In the genomic region with DNA sequence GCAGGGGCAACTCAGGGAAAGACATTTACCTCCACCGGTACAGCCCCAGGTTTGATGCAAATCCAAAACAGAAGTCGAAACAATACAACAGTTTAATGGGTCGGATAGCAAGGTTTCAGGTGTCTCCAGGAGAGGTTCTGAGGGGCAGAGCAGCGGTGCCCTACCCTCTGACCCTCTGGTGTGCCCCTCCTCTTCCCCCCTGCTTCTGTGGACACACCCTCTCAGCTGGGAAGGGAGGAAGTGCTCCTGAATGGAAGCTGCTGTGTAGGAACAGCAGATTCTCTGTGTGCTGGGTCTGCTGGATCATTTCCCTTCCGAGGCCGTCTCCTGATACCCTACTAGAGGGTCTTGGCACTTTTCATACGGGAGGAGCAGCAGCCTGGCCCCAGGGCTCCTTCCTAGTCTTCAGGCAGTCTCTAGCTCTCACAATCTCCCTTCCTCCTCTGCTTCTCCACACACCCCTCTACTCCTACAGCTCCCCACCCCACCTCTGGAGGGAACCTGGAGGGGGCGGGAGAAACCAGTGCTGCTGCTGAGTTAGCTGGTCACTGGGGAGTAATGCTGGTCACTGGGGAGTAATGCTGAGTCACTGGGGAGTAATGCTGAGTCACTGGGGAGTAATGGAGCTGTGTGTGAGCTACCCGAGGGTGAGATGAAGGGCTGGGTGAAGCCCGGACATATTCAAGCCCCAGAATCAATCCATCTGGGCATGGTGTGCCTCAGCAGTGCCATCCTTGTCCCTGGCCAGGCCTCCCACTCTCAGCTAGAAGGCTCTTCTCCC, we compare ENCODE assay signal across 11 mouse cellular contexts. TPM values are rescaled to one million over a fixed set of nuclear protein-coding genes. Genes with fewer than 3 reads are reported as not detected.
DNase-seq lines count a peak whose midpoint lies in the region; ATAC-seq lines count a peak whose summit lies in the region.
"Had no signal": no experiment of that assay in that cellular context is flagged by ENCODE, and none has a peak within 500 bp of the region (broad histone marks: within the 10 kb centered on the region; RNA-seq: fewer than 3 reads in every experiment).

No protein-coding gene starts in this region.

- no peaks in the 10 kb centered on the region for H3K27me3 ChIP-seq in liver, embryonic 13.5 days
- H3K27me3 ChIP-seq: embryonic facial prominence, embryonic 15.5 days; heart, embryonic 15.5 days had no signal

- H3K4me3 ChIP-seq in liver, embryonic 13.5 days (replicated peaks) = no peak overlapping the region
- H3K4me3 ChIP-seq: embryonic facial prominence, embryonic 15.5 days; heart, embryonic 15.5 days had no signal

- WGBS in liver, embryonic 13.5 days (ENCODE audit: insufficient replicate concordance) = 57% methylated on average over 10 of the region's 10 CpGs

- DNase-seq in cerebellum, adult 9-10 months = peak; percentile 39
- DNase-seq in cerebellum, adult 18-20 months = no peak
- peak; percentile 80 for DNase-seq in 416B (ENCODE audit: low read depth)
- peak; percentile 66 for DNase-seq in adrenal gland, postnatal 14 days
- DNase-seq in liver, embryonic 13.5 days = peak; percentile 81
- no peak for DNase-seq in retina, postnatal 1 day
- DNase-seq in right cerebral cortex, postnatal 4 days = no peak

- peak overlapping the region; percentile 62 for H3K9ac ChIP-seq in liver, embryonic 13.5 days
- H3K9ac ChIP-seq: embryonic facial prominence, embryonic 15.5 days; heart, embryonic 15.5 days had no signal

- peaks cover 56% of the 10 kb centered on the region for H3K4me1 ChIP-seq in liver, embryonic 13.5 days (replicated peaks)

- H3K27ac ChIP-seq in liver, embryonic 13.5 days = peak overlapping the region; percentile 89
- H3K27ac ChIP-seq: embryonic facial prominence, embryonic 15.5 days; heart, embryonic 15.5 days had no signal

- H3K4me2 ChIP-seq in liver, embryonic 13.5 days = peak overlapping the region; percentile 37
- H3K4me2 ChIP-seq: embryonic facial prominence, embryonic 15.5 days; heart, embryonic 15.5 days had no signal

- no peaks in the 10 kb centered on the region for H3K9me3 ChIP-seq in liver, embryonic 13.5 days (replicated peaks)
- H3K9me3 ChIP-seq: embryonic facial prominence, embryonic 15.5 days; heart, embryonic 15.5 days had no signal

- ATAC-seq in liver, embryonic 13.5 days (ENCODE audit: low read depth) = peak; percentile 58
- ATAC-seq in megakaryocyte progenitor cell, adult 5-6 weeks (replicated peaks; ENCODE audit: poor library complexity) = no peak
- ATAC-seq: intestine, postnatal 0 days had no signal

- H3K36me3 ChIP-seq in liver, embryonic 13.5 days = peaks cover 36% of the 10 kb centered on the region

RNA-seq across cellular contexts. Expression of gene Mrpl38, which starts 3.7 kb away (rescaled TPM):
- total RNA-seq in adrenal gland, postnatal 14 days (2021) = 90.7 and 95.0 TPM in 2 replicates
- 66.6 and 70.9 TPM in 2 replicates for polyA plus RNA-seq in liver, embryonic 13.5 days (2015; fragmentation: Nextera tagmentation; extraction: Ambion mirVana)
- 38.2 and 47.0 TPM in 2 replicates for total RNA-seq in megakaryocyte progenitor cell, adult 5-6 weeks (2015)
- total RNA-seq in megakaryocyte progenitor cell, adult 5-6 weeks (2017) = 24.0 and 24.9 TPM in 2 replicates

RNA-seq across cellular contexts. Expression of gene Trim65, which starts 11.5 kb away (rescaled TPM):
- total RNA-seq in adrenal gland, postnatal 14 days (2021) = 8.6 and 10.2 TPM in 2 replicates
- polyA plus RNA-seq in liver, embryonic 13.5 days (2015; fragmentation: Nextera tagmentation; extraction: Ambion mirVana) = 1.1 and 1.4 TPM in 2 replicates
- 13.8 and 16.2 TPM in 2 replicates for total RNA-seq in megakaryocyte progenitor cell, adult 5-6 weeks (2015)
- total RNA-seq in megakaryocyte progenitor cell, adult 5-6 weeks (2017) = 6.2 and 7.7 TPM in 2 replicates

RNA-seq across cellular contexts. Expression of gene Trim47, which starts 15.4 kb away (rescaled TPM):
- total RNA-seq in adrenal gland, postnatal 14 days (2021) = 19.9 and 23.6 TPM in 2 replicates
- 3.7 and 4.0 TPM in 2 replicates for polyA plus RNA-seq in liver, embryonic 13.5 days (2015; fragmentation: Nextera tagmentation; extraction: Ambion mirVana)
- total RNA-seq in megakaryocyte progenitor cell, adult 5-6 weeks (2015) = 0.59 and 1.9 TPM in 2 replicates
- total RNA-seq in megakaryocyte progenitor cell, adult 5-6 weeks (2017) = 1.0 and 1.3 TPM in 2 replicates

RNA-seq across cellular contexts. Expression of gene Fbf1, which starts 25.6 kb away (rescaled TPM):
- 28.1 and 31.0 TPM in 2 replicates for total RNA-seq in adrenal gland, postnatal 14 days (2021)
- polyA plus RNA-seq in liver, embryonic 13.5 days (2015; fragmentation: Nextera tagmentation; extraction: Ambion mirVana) = 7.0 and 9.0 TPM in 2 replicates
- total RNA-seq in megakaryocyte progenitor cell, adult 5-6 weeks (2015) = 9.6 and 10.0 TPM in 2 replicates
- 14.2 and 23.8 TPM in 2 replicates for total RNA-seq in megakaryocyte progenitor cell, adult 5-6 weeks (2017)

RNA-seq across cellular contexts. Expression of gene Wbp2, which starts 55.6 kb away (rescaled TPM):
- 121 and 127 TPM in 2 replicates for total RNA-seq in adrenal gland, postnatal 14 days (2021)
- polyA plus RNA-seq in liver, embryonic 13.5 days (2015; fragmentation: Nextera tagmentation; extraction: Ambion mirVana) = 58.9 and 81.2 TPM in 2 replicates
- total RNA-seq in megakaryocyte progenitor cell, adult 5-6 weeks (2015) = 42.4 and 56.5 TPM in 2 replicates
- 15.6 and 22.8 TPM in 2 replicates for total RNA-seq in megakaryocyte progenitor cell, adult 5-6 weeks (2017)

Comparison
In these comparisons a context has a peak if more than half of its experiments do, and no peak if none do; other contexts are left out.
1. DNase-seq: peak in cerebellum, adult 9-10 months (single experiment), 416B (single experiment), adrenal gland, postnatal 14 days (single experiment) and liver, embryonic 13.5 days (single experiment); none in cerebellum, adult 18-20 months (0 of 2), retina, postnatal 1 day (single experiment) and right cerebral cortex, postnatal 4 days (single experiment).